Mouse (Mus musculus) cortical plate, adult 2 months (tissue): ENCODE data around the gene Gtf3c2.
A peak's percentile ranks its signal among the peaks of the same experiment; 100 is the strongest.

Experiments used
- CTCF ChIP-seq: fragments of 200-500 bp; IDR thresholded peaks from 2 replicates; pipeline ENCODE4 v1.5.1; 2011; ENCODE audit warnings: mild to moderate bottlenecking, control low read depth, low read length; ENCODE audit not compliant: insufficient read depth; ENCODE audit errors: extremely low read depth
- POLR2A ChIP-seq: fragments of 200-500 bp; IDR thresholded peaks from 2 replicates; pipeline ENCODE4 v1.6.1; 2011; ENCODE audit warnings: mild to moderate bottlenecking, low read length, control low read depth; ENCODE audit not compliant: insufficient read depth; ENCODE audit errors: extremely low read depth

DNA sequence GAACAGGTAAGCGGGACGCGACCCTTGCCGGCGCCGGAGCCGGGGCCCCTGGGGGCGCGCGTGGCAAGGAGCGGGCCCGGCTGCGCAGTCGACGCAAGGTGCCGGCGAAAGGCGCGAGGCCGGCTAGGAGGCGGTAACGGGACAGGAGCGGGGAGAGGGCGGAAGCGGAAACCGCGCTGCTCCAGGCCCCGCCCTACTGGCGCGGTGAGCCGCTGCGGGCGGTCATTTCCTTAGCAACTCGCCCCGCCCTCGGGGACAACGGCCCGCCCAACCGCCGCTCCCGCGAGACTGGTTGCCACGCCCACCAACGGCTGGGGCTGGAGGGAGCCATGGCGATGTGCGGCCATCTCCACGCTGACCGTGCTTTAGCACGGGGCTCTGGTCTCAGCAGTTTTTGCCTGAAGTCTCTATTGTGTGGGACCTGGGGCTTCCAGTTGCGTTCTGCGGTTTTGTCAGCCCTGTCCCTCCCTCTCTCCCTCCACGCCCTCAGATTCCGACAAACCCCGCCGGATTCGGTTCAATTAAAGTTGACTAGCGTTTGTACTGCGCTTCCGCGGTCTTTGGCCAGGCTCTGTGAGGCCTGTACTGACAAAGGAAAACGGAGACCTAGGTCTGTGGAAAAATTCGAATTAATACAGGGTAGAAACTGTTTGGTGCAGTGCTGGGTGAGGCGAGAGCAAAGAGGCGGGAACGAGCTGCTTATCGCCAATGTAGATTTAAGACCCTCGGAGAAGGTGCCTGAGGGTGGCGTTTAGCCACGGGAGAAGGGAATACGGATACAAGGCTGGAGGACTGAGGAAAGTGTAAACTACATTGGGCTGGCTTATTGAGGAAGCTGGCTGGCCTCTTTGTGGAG, 40.7 kb upstream of the Gtf3c2 start, which contains the start of gene Ppm1g:
- TF ChIP-seq POLR2A (peak; percentile 96), CTCF (no peak)
